Mouse (Mus musculus) frontal cortex, adult 2 months (tissue): ENCODE measurements around the gene Zfp239. TPM values are rescaled to one million over a fixed set of nuclear protein-coding genes. Genes with fewer than 3 reads are reported as not detected.

Experiments used
- DNase-seq, 2 experiments: peaks; one replicate each; pipeline ENCODE4 v3.0.0; 2022; ENCODE audit warnings: low spot score in 1 of 2; ENCODE audit errors: extremely low spot score in 1 of 2
- polyA plus RNA-seq: library from polyadenylated mRNA; depleted of rRNA; stranded (reverse); fragments of >200 nt; gene quantifications from 2 replicates; pipeline ENCODE4 v1.2.3, GENCODE M21; 2012; rRNA removed

Gene Zfp239
- polyA plus RNA-seq, 1 experiment: 26.8 TPM

DNA sequence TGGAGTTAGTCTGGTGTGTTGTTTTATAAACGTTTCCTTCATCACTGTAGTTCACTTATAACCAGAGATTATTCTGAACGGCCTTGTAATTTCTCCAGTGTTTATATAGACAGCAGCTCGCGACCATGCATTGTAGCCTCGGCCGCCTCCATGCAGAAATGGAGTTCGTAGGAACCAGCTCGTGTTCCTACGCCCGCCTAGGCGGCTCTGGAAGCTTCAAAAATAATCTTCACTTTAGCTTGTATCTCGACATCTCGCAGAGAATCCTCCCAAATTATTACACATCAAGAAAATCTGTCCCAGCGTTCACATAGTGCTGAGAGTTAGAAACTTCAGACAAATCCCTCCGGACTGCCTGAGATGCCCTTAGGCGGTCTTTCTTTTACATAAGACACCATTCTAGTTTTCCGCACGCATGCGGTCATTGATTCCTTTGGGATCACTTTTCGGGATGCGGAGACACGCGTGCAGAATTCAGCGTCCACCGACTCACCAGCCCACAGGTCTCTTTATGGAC is 44.2 kb downstream of the Zfp239 start:
- peak; percentile 50 to 68 for DNase-seq

DNA sequence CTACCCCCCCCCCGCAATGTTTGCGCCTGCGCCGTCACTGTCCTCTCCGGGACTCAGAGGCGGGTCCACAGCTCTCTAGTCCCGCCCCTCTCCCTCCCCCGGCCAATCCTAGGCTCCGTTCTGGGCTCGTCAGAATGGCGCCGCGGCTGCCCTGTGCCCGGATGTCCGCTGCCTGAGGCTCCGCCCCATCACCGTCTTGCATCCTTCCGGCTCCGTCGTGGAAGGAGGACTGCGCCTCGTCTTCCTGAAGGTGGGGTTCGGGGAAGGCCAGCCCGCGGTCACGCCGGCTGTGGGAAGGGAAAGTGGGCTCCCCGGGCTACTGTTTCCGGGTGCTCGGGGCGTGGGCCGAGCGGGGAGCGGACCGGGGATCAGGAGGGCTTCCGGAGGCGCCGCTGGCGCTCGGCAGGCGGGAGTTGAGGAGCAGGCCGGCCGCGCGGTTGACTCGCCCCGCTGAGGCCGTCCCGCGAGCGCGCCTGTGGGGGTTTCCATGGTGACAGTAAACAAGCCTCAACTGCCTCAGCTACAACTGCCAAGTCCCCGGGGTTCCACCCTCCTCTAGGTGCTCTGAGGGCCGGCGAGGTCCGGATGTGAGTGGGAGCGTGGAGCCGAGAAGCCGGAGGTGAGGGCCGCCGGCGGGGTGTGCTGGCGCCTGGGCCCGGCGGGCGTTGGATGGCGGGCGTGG is 44.8 kb downstream of the Zfp239 start:
- DNase-seq: peak; percentile 95 to 98

DNA sequence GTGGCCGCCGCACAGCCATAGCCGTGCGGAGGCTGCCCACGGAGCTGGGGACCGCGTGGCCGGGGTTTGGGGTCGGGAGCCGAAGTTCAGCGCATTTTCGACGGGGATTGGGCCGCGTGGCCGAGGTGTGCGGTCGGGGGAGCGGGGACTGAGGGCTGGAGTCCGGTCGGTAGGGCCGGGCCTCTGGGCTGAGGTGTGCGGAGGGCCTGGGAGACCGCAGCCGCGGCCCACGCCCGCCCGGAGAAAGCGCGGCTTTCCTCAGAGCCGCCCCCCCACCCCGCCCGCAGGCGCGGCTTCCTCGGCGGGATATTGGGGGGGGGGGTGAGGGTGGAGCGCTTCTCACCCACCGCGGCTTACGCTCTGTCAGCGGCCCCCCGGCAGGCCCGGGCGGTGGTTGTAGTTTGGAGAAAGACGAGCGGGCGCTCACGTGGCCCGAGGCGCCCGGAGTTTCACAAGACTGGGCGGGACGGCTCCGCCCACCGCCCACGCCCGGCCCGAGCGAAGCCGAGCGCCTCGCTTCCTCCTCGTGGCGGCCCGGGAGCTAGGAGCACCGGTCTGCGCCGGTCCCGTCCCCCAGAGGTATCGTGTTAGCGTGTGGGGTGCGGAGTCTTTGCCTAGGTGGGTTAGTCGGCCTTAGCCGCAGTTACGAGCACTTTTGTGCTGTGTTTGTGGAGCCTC is 45.5 kb downstream of the Zfp239 start:
- DNase-seq: peak; percentile 9 to 61

DNA sequence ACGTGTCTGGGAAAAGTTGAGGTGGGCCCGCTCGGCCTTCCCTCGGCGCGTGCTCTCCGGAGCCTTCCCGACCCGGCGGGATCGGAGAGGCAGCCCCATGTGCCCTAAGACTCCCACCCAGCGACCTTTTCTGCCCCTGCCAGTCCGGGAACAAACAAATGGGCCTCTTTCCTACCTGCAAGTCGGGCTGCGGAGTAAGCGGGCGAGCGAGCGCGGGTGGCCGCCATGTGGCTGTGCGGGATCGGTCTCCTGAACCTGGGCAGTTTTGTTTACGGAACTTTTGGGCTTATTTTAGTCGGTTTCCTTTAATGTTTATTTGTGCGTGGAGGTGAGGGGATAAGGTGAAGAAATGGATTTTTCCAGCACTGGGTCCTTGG is 46.1 kb downstream of the Zfp239 start:
- DNase-seq: no peak

DNA sequence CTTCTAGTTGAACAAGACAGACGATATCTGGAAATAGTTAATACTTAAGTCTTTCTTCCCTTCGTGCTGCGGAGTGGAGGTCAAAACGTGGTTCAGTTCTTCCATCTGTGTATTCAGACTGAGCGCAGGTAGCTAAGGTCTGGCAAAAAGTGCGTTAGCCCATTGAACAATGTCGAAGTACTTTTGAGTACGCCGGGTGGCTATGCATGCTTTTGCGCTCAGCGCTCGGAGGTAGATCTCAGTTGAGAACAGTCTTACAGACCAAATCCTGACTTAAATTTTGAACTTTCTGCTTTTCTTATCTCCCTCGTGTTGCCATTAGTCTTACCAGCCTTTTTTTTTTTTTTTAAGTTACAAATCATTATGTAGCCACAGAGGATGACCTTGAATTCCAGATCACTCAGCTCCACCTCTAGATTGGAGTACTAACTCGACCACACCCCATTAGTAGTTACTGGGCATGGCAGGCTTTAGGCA is 46.6 kb downstream of the Zfp239 start:
- no peak for DNase-seq

DNA sequence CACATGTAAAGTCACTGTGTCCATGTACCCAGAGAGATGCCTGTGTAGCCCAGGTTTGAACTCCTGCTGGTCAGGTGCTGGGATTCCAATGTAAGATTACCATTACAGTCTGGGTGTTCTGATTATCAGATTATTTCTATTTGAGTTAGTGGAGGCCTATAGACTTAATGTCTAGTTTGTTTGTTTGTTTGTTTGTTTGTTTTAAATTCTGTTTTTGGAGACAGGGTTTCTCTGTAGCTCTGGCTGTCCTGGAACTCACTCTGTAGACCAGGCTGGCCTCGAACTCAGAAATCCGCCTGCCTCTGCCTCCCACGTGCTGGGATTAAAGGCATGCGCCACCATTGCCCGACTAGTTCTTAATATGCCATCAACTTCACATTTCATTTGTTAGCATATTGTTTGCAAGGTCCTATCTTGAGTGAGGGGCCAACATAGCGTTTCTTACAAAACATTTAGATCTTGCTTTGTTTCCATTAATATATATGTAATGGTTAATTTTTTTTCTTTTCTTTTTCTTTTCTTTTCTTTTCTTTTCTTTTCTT is 48.3 kb downstream of the Zfp239 start:
- DNase-seq: no peak

DNA sequence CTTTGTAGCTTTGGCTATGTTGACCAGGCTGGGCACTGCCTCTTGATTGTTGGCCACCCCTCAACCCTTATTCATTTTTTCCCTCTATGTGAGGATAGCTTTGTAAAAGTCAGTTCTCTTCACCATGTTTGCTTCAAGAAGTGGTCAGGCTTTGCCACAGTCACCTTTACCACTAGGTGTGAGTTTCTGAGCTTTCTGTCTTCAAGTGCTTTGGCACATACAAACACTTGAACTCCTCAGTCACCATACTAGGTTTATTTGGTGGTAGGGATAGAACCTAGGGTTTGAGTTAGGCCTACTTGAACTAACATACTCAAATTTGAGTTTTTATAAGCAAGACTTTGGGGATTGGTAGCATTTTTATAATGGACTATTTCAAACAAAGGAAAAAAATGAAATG is 52.6 kb downstream of the Zfp239 start:
- DNase-seq: no peak

DNA sequence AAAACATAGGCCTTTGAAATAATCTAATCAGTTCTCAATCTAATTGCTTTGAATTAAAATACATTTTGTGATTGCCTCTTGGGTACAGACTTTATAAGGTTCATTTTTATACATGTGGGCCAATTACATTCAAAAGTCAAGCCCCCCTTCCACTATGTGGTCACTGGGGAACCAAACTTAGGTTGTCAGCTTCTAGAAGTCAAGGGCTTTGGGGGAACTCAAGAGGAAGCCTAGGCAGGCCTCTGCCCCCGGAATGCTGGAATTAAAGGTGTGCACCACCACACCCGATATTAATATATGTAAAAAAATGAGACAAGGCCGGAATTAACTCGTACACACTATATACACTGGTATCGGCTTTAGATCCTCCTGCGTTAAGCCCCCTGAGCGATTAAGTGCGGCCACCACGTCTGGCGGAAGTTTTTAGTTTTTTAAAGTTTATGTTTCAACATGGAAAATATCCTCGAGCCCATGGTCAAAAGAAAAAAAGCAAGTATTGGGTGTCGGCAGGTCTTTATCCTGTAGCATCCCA is 54.4 kb downstream of the Zfp239 start:
- DNase-seq: no peak

DNA sequence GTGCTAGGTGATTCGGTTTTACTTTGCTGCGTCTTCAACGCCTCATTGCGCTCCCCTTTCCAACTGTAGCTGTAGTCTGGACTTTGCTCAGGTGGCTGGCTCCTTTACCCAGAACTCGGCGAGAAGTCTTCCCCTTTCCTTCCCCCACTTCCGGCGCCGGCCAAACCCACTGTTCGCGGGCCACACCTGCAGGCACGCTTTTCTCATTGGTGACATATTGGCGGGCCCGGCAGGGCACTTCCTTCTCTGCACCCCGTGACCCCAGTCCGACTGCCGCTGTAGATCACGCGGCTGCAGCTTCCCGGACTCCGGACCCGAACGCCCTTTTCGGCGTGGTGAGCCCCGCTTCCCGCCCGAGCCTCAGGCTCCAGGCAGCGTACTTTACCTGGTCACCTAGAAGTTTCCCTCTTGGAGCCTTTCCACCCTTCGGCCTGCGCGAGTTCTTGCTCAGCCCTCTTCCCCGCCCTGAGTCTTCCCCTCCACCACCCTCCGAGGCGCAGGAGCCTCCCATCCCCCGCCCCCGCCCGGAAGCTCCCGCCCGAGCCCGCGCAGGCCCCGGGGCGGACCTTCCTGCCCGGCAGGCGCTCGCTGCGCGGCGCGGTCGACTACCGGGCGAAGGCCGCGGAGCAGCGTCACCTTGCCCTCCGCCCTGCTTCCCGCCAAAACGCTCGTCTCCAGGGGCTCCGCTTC is 55.0 kb downstream of the Zfp239 start:
- peak; percentile 17 to 52 for DNase-seq

DNA sequence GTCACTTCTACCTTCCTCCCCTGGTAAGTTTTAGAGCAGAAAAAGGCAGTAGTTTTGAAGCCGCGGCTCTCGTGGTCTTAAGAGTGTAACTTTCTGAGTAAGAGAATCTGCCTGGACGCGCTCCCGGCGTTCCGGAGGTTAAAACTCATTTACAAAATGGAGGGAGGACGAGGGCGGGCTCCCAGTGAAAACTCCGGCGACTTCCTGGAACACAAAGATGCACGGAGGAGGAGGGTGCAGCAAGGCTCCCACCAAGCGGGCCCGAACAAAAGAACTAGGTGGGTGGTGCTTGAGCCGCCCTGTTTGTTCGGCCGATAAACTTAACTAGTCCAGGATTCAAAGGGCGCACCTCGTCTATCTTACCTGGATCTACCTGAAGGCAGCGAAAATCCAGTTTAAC is 55.7 kb downstream of the Zfp239 start:
- DNase-seq: peak; percentile 34 to 59

DNA sequence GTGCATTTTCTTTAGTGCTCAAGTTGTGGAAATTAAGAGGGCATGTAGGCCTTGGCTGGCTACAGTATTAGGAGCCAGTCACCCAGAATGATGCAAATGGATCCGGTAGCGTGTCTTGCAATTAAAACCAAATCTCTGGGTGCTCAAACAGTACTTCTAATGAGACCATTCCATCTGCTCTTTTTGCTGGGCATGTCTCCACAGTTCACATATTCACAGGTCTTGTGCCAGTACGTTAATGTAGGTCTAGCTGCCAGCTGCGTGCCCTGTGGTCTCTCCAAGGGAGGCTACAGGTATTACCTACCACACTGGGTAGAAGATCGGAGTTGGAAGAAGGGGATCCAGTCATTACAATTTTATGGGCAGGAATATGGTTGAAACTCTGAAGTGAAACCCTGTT is 56.1 kb downstream of the Zfp239 start:
- DNase-seq: no peak

DNA sequence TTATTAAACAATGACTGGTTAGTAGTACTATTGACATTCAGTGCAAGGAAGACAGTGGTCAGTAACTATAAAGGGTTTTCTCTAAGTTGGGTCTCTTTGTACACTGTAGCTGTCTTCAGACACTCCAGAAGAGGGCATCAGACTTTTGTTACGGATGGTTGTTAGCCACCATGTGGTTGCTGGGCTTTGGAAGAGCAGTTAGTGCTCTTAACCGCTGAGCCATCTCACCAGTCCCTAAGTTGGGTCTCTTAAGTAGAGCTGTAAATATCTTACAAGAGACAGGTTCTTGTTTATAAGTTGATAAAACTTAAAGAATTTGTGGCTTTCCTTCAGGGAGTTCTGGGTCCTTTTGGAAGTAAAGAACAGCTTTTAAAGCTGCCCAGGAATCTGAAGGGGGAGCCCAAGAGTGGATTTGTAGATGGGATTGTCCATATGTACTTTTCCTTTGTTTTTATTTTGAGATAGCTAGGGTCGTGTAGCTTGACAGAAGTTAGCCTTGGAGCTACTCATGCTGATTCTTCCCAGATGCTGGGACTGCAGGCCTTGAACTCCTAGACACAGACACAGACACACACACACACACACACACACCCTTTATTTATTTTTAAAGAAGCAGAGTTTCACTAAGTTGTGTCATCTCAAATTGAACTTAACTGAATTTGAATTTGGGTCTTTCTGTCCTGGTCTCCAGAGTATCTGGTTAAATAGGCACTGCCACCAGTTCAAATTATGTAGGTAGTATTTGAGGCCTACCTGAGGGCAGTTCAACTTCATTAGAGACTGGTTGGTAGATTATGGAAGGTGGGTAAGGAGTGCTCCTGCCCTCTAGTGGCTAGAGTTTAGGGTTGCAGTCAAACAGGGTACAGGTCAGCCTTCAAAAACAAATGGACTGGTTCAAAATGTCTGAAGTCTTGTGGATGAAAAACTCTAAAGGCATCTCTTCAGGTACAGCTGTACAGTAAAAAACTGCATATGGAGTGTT is 59.0 kb downstream of the Zfp239 start:
- DNase-seq: peak in 1 of 2 experiments; percentile 59

DNA sequence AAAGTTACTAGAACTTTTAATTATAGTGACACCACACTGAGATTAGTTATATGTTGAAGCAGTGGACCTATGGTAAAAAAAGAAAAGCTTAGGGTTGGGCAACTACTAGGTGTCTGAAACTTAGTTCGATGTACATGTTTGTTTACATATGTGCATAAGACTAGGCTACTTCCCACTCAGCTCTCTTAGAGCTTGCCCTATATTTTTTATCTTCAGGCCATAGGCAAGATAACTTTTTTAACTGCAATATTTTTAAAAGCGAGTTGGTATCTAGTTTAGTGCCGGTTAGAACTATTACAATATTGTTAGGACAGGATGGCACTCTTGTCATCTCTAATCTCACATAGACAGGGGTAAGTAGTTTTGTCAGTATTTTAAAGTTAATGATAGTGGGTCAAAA is 60.1 kb downstream of the Zfp239 start:
- no peak for DNase-seq

Other genes starting within 250 kb of the Zfp239 start
- 62.5 and 63.4 TPM in 2 replicates for gene Zfp637, start 20.9 kb upstream of the Zfp239 start, polyA plus RNA-seq
- 121 and 126 TPM in 2 replicates for gene Hnrnpf, start 38.2 kb downstream of the Zfp239 start, polyA plus RNA-seq
- gene Fxyd4, start 75.6 kb downstream of the Zfp239 start, polyA plus RNA-seq: 0.08 TPM in 1 of 2 replicates, not detected in the other
- gene Rasgef1a, start 149.3 kb downstream of the Zfp239 start, polyA plus RNA-seq: 154 and 164 TPM in 2 replicates